Mouse (Mus musculus): ENCODE results near the gene Uqcc3. TPM values are rescaled to one million over a fixed set of nuclear protein-coding genes. Genes with fewer than 3 reads are reported as not detected.
"Not testable (repeated sequence)": the region's sequence is repeated elsewhere in the genome, so short reads cannot be mapped to it uniquely, and the experiment has no call there.

Uqcc3 gene
- polyA plus RNA-seq, 1 experiment from 2014 or later = 64.7 TPM

- H3K27me3 ChIP-seq = no peaks in the 10 kb centered on the region
- H3K27ac ChIP-seq = peak within 1 kb of the TSS; percentile 81
- H3K9me3 ChIP-seq (replicated peaks) = no peaks in the 10 kb centered on the region
- peak within 1 kb of the TSS; percentile 72 for H3K4me2 ChIP-seq (replicated peaks)
- peaks cover 6% of the 10 kb centered on the region; the same call in 1 of the 2 replicates for H3K36me3 ChIP-seq
- H3K4me1 ChIP-seq = peaks cover 21% of the 10 kb centered on the region
- ATAC-seq (ENCODE audit: low FRiP score) = peak; percentile 93
- H3K4me3 ChIP-seq = peak within 1 kb of the TSS; percentile 59
- peak within 1 kb of the TSS; percentile 71 for H3K9ac ChIP-seq
- WGBS = under 1% methylated on average over 58 of the region's 58 CpGs
Observed at GRCm38 (mm10) chr19:8888511-8889385, 8.0 kb upstream of the Uqcc3 start, which contains the start of the genes 1810009A15Rik and Gm49416. TSS of gene 1810009A15Rik (plus strand) at chr19:8888853. TSS of gene Gm49416 (plus strand) at chr19:8888926.

- Histone ChIP-seq H3K9me3 (replicated peaks) (no peaks in the 10 kb centered on the region), H3K27me3 (no peaks in the 10 kb centered on the region), H3K4me2 (replicated peaks) (peak overlapping the region; percentile 72), H3K36me3 (peaks cover 6% of the 10 kb centered on the region; the same call in 1 of the 2 replicates), H3K4me3 (peak overlapping the region; percentile 59), H3K27ac (peak overlapping the region; percentile 35; the same call in 1 of the 2 replicates), H3K4me1 (peaks cover 17% of the 10 kb centered on the region), H3K9ac (peak overlapping the region; percentile 71)
- ATAC-seq (ENCODE audit: low FRiP score) = no peak
- 15% methylated on average over 19 of the region's 19 CpGs for WGBS
Observed at GRCm38 (mm10) chr19:8887585-8888463, 7.1 kb upstream of the Uqcc3 start.

DNA sequence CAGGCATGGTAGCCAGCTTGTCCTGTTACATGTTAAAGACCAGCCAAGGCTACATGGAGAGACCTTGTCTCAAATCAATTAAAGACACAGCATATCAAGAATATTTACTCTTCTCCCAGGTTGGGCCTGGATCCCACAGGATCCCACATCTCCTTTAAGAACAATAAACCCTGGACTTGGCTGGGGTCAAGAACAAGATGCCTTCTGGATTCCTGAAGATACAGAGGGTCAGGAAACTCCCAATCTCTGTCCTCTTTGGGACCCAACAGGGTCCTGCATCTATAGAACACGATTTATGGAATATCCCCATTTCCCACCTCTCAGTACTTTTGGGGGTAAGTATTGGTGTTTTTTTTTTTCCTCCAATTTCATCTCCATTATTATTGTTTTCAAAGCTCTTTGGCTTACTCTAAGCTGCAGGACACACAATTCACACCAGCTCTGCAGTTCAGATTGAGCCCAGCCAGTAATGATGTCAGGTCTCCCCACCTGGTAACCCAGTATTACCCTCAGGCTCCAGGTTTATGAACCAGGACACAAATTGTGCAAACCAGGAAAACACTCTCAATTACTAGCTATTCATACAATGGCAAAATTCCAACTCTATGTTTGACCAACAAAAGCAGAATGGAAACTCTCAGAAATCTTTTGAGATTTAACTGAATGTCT, 6.3 kb upstream of the Uqcc3 start:
- Histone ChIP-seq H3K36me3 (peaks cover 6% of the 10 kb centered on the region; the same call in 1 of the 2 replicates), H3K9ac (no peak overlapping the region), H3K4me2 (replicated peaks) (no peak overlapping the region), H3K4me1 (peaks cover 14% of the 10 kb centered on the region), H3K9me3 (replicated peaks) (no peaks in the 10 kb centered on the region), H3K27ac (no peak overlapping the region), H3K4me3 (no peak overlapping the region), H3K27me3 (no peaks in the 10 kb centered on the region)
- ATAC-seq (ENCODE audit: low FRiP score) = no peak
- 48% methylated on average over 1 of the region's 1 CpGs for WGBS

- H3K9me3 ChIP-seq (replicated peaks) = no peaks in the 10 kb centered on the region
- no peaks in the 10 kb centered on the region for H3K36me3 ChIP-seq
- no peak for ATAC-seq (ENCODE audit: low FRiP score)
- no peak within 1 kb of the TSS for H3K27ac ChIP-seq
- 82% methylated on average over 3 of the region's 3 CpGs for WGBS
- no peak within 1 kb of the TSS for H3K9ac ChIP-seq
- no peak within 1 kb of the TSS for H3K4me2 ChIP-seq (replicated peaks)
- H3K4me1 ChIP-seq = peaks cover 16% of the 10 kb centered on the region
- no peak within 1 kb of the TSS for H3K4me3 ChIP-seq
- no peaks in the 10 kb centered on the region for H3K27me3 ChIP-seq
Observed at GRCm38 (mm10) chr19:8883616-8884015, 2.9 kb upstream of the Uqcc3 start, which contains the start of the genes Lbhd1 and Gm49403. TSS of gene Lbhd1 (plus strand) at chr19:8883732. TSS of gene Gm49403 (plus strand) at chr19:8883930.

DNA sequence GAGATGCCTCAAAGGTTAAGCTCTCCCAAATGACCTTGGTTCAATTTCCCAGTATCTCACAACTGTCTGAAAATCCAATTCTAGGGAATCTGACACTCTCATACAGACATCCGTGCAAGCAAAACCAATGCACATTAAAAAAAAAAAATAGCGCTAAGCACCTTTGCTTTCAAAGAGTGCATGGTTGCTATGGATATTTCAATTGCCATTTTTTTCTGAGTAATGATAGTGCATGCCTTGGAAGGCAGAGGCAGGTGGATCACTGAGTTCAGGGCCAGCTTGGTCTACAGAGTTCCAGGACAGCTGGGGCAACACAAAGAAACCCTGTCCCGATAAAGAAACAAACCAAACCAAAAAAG, 290 bp upstream of the Uqcc3 start:
- 0 out of 2 replicates have a peak, but pooled peaks have one; percentile 7 for ATAC-seq (ENCODE audit: low FRiP score)
- Histone ChIP-seq H3K36me3 (peaks cover 9% of the 10 kb centered on the region), H3K27me3 (no peaks in the 10 kb centered on the region), H3K4me2 (replicated peaks) (peak overlapping the region; percentile 69), H3K4me3 (peak overlapping the region; percentile 70), H3K9ac (peak overlapping the region; percentile 82), H3K9me3 (replicated peaks) (no peaks in the 10 kb centered on the region), H3K4me1 (peaks cover 9% of the 10 kb centered on the region), H3K27ac (no peak overlapping the region)
- WGBS = 21% methylated on average over 3 of the region's 3 CpGs

DNA sequence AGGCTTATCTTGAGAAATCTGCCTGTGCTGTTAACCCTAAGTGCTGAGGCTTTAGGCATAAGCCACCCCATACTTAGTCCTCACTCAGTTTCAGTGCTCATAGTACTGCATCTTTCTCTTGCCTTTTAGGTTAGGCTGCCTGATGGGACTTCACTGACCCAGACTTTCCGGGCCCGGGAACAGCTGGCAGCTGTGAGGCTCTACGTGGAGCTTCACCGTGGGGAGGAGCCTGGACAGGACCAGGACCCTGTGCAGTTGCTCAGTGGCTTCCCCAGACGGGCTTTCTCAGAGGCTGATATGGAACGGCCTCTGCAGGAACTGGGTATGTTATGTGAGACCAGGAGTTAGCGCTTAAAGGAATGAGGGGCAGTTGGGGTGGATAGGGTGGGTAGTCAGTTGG, 5.7 kb downstream of the Uqcc3 start:
- ATAC-seq (ENCODE audit: low FRiP score) = no peak
- Histone ChIP-seq H3K36me3 (peaks cover 39% of the 10 kb centered on the region), H3K9me3 (replicated peaks) (no peaks in the 10 kb centered on the region), H3K4me3 (no peak overlapping the region), H3K9ac (no peak overlapping the region), H3K4me1 (peaks cover 14% of the 10 kb centered on the region), H3K27me3 (no peaks in the 10 kb centered on the region), H3K27ac (no peak overlapping the region), H3K4me2 (replicated peaks) (no peak overlapping the region)
- WGBS = 94% methylated on average over 7 of the region's 7 CpGs

- no peak for ATAC-seq (ENCODE audit: low FRiP score)
- Histone ChIP-seq H3K4me2 (replicated peaks) (peak overlapping the region; percentile 83), H3K27me3 (no peaks in the 10 kb centered on the region), H3K27ac (no peak overlapping the region), H3K9ac (peak overlapping the region; percentile 84), H3K36me3 (peaks cover 39% of the 10 kb centered on the region), H3K4me3 (peak overlapping the region; percentile 72), H3K9me3 (replicated peaks) (no peaks in the 10 kb centered on the region), H3K4me1 (peaks cover 6% of the 10 kb centered on the region)
- WGBS = 77% methylated on average over 10 of the region's 10 CpGs
Observed at GRCm38 (mm10) chr19:8872266-8872840, 8.4 kb downstream of the Uqcc3 start.

GRCm38 (mm10) chr19:8871267-8872186, 9.2 kb downstream of the Uqcc3 start, which contains the start of gene Ubxn1:
TSS of gene Ubxn1 (plus strand) at chr19:8871496.
- H3K4me2 ChIP-seq (replicated peaks) = peak within 1 kb of the TSS; percentile 83
- H3K9ac ChIP-seq = peak within 1 kb of the TSS; percentile 84
- H3K4me1 ChIP-seq = peaks cover 6% of the 10 kb centered on the region
- peak within 1 kb of the TSS; percentile 72 for H3K4me3 ChIP-seq
- H3K27ac ChIP-seq = peak within 1 kb of the TSS; percentile 74
- no peaks in the 10 kb centered on the region for H3K27me3 ChIP-seq
- 1% methylated on average over 56 of the region's 59 CpGs for WGBS
- H3K36me3 ChIP-seq = peaks cover 34% of the 10 kb centered on the region
- peak; percentile 97 for ATAC-seq (ENCODE audit: low FRiP score)
- H3K9me3 ChIP-seq (replicated peaks) = no peaks in the 10 kb centered on the region

DNA sequence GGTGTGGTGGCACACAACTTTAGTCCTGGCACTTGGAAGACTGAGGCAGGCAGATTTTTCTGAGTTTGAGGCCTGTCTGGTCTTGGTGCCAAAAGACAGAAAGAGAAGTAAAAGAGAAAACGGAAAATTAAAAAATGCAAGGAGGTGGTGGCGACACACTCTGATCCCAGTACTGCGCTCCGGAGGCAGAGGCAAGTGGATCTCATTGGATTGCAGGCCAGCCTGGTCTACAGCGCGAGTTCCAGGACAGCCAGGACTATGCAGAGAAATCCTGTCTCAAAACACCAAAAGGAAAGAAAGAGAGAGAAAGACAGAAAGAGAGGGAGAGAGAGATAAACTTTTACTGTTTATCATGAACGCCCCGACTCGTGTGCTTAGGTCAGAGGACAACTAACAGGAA, 9.9 kb downstream of the Uqcc3 start:
- Histone ChIP-seq H3K9me3 (replicated peaks) (no peaks in the 10 kb centered on the region), H3K4me2 (replicated peaks) (peak overlapping the region; percentile 83), H3K4me3 (peak overlapping the region; percentile 72), H3K27me3 (no peaks in the 10 kb centered on the region), H3K36me3 (peaks cover 28% of the 10 kb centered on the region), H3K27ac (peak overlapping the region; percentile 74), H3K9ac (peak overlapping the region; percentile 84), H3K4me1 (peaks cover 6% of the 10 kb centered on the region)
- 66% methylated on average over 9 of the region's 9 CpGs for WGBS
- ATAC-seq (ENCODE audit: low FRiP score) = peak; percentile 56

DNA sequence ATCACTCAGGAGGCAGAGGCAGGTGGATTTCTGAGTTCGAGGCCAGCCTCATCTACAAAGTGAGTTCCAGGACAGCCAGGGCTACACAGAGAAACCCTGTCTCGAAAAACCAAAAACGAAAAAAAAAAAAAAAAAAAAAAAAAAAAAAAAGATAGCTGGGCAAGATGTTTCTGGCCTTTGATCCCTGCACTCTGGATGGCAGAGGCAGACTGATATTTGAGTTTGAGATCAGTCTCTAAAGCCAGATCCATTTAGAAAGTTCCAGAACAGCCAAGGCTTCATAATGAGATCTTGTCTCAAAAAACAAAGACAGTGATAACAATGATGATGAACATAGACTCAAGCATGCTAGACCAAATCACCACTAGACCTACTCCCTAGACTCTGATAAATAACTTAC, 10.3 kb downstream of the Uqcc3 start:
- not testable (repeated sequence) for H3K9me3 ChIP-seq (replicated peaks); H3K4me1 ChIP-seq; H3K27me3 ChIP-seq; H3K27ac ChIP-seq; ATAC-seq (ENCODE audit: low FRiP score); H3K9ac ChIP-seq; H3K4me3 ChIP-seq
- H3K4me2 ChIP-seq (replicated peaks) = peak overlapping the region; percentile 83; the same call in 1 of the 2 replicates
- H3K36me3 ChIP-seq = peaks cover 23% of the 10 kb centered on the region
- WGBS = 73% methylated on average over 3 of the region's 3 CpGs
